Mouse (Mus musculus) spleen, postnatal 10 days (tissue): ENCODE data around the gene Akr1b3.

ENCODE experiments used
- DNase-seq, 2 experiments: peaks; one replicate each; pipeline ENCODE4 v3.0.0; 2021 to 2022; ENCODE audit warnings: low spot score in 2 of 2

The Akr1b3 gene

DNA sequence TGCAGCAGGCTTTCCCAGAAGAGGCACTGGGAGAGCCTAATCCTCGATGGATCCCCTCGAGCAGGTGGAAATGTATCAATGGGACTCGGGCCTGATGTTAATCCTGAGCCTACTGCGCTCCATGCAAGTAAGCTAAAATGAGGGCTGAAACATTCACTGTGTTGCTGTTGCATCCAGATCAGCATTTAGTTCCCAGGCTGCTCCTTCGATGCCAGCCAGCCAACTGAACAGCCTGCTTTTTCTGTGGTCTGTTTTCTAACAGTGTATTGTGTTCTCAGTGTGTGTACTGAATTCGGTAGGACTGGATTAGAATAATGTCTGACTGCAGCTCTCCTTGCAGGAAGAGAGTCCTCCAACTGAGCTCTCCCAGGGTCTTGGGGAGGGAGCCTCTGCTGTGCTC, 46.6 kb downstream of the Akr1b3 start:
- no peak for DNase-seq

DNA sequence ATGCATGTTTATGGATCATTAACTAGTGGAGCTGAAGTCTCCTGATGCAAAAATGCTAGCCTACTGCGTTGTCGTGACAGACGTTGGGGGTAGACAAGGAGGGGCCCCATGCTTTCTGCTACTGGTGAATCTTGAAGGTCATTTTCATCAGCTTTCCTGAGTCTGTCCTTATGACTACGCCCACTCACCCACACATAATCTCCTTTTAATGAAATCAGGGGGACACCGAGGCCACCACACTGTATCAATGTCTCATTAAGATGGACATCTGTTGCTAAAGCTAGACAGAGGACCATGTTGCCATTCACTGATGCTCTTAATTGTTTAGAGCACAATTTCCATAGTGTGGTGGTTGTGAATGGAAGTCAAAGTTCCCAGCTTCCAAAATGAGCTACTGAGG, 58.7 kb downstream of the Akr1b3 start:
- no peak for DNase-seq
